Mouse (Mus musculus) left cerebral cortex, postnatal 4 days (tissue): ENCODE measurements at regions not wholly inside any gene's neighbourhood (a gene's known extent, or its start where the extent isn't known, plus 50 kb on each side); places are given as distances from the start of the nearest gene placed in this dataset.

Experiments used
- DNase-seq: peaks from one replicate; pipeline ENCODE4 v3.0.0-alpha.2; 2022
- intact Hi-C: fragments of 180-260 bp; cut with DNase I; formaldehyde crosslinking; loops from one replicate; pipeline ENCODE4 v1.15.1; 2025

DNA sequence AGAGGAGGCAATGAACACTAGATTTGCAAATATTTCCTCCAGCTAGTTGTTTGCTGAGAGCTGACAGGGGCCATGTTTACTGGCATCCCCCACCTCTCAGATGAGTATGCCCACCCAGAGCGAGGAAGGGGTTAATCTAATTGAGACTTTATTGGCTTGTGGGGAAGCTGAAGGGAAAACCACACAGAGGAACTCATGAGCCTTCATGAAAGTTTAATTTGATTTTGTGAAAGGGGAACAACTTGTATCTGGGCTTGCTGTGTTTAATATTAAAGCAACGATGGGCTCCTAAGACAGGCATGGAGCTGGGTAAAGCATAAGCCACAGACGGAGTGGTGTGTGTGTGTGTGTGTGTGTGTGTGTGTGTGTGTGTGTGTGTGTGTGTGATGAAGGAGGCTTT, 2146.2 kb upstream of the Lrrc6 start:
- DNase-seq: no peak
- intact Hi-C loops: no loop called here

DNA sequence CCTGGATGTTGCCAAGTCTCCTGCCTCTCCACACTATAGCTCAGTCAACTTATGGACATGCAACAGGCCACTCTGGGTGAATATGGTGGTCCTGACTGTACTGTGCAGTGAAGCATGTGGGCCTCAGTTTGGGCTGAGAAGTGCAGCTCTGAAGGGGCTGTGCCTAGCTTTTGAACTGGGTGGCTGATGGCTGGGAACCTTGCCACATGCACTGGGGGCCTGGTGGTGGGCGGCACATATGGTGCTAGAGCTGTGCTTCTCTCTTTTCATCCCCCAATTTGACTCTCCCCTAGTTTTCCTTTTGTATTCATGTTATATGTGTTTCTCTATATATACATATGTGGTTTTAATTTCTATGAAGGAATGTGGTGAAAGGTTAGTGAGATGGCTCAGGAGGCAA, 2144.2 kb upstream of the Lrrc6 start:
- intact Hi-C loops: no loop called here
- DNase-seq: no peak

DNA sequence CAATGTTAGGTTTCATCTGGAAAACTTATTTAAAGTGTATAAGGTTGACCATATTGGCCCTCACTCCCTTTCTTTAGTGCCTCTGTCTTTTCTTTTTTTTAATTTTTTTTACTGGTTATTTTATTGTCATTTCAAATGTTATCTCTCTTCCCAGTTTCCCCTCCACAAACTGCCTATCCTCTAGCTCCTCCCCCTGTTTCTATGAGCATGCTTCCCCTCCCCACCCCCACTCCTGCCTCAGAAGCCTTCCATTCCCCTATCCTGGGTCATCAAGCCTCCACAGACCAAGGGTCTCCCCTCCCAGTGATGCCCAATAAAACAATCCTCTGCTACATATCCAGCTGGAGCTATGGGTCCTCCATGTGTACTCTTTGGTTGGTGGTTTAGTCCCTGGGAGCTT, 2134.9 kb upstream of the Lrrc6 start:
- DNase-seq: no peak
- intact Hi-C loops: no loop called here

GRCm38 (mm10) chr15:68626976-68627375, 2126.3 kb upstream of the Lrrc6 start:
- intact Hi-C loops: no loop called here
- no peak for DNase-seq

DNA sequence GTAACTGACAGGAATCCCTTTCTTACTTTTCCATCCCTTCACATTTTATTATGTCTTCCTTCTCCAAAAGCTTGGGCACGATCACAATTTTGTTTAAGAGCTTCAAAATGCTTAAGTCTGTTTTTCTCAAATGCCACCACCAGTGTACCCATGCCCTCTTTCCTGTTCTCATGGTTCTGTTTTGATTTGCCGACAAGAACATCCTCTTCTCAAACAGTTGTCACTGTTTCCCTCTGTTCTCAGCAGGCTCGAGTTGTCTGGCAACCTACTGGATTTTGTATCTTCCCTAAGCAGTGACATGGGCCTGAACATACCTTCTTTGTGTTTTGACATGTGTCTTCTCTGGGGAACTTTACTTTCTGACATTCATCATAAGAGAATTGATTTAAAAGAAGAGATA, 2124.1 kb upstream of the Lrrc6 start:
- intact Hi-C loops: no loop called here
- DNase-seq: no peak

GRCm38 (mm10) chr15:68620417-68621214, 2119.9 kb upstream of the Lrrc6 start:
- DNase-seq: no peak
- intact Hi-C loops: no loop called here

DNA sequence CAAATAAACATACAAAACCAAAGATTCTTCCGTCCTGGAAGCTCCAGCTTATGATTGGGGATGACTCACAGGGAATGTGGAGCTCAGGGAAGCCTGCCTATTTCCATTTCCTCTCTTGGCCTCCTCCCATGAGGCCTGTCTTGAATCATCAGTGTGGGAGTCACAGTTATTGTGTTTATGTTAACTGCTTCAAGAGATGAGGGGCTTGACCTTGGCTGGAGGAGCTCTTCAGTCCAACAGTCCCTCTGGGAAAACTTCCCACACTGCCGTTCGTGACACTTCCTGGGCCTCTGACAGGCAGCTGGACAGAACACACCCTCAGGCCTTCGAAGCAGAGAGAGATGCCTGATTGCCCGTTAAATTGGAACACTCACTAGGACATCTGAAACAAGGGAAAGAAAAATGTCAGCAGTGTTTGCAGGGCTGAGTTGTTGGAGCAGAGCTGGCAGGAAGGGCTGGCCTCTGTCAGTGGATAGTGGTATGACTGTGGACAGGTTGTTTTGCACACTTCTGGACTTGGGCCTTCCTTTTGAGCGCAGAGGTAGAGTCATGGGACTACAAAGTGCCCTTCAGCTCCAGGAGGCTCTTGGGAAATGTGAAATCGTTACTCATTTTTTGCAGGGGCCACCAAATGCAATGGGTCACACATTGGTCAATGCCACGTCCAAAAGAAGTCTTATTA, 2105.5 kb upstream of the Lrrc6 start:
- intact Hi-C loops: no loop called here
- peak; percentile 17 for DNase-seq

DNA sequence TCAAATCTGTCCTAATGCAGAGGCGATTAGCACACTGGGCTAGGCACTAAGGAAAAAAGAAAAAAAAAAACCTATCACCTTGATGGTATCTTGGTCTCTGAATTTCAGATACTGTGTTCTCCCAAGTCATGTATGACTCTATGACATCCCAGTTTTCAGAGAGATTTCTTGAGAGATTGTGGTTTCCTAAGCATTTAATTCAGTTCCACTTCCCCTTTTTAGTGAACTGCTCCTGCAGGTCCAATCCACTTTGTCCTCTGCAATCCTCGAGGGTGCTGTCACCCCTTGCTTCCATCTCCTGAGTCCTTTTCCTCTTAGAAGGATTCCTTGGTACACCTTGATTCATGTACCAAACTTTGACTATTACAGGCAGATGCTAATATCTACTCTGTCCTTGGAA, 2104.8 kb upstream of the Lrrc6 start:
- no peak for DNase-seq
- intact Hi-C loops: no loop called here

DNA sequence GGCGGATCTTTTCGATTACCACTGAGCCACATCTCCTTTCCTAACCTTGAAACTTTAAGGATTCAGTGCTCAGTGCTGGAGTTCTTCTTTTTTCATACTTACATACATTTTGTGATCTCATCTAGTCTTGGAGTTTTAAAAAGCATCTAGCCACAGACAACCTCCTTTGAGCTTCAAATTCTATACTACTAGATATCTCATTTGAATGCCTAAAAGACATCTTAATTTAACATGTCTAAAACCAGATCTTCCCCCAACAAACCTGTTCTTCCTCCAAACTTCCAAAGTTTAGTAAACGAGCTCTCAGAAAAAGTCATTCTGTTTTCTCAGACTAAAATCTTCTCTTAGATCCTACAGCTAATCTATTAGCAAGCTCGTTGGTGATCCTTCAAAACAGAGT, 2081.5 kb upstream of the Lrrc6 start:
- no peak for DNase-seq
- intact Hi-C loops: no loop called here

DNA sequence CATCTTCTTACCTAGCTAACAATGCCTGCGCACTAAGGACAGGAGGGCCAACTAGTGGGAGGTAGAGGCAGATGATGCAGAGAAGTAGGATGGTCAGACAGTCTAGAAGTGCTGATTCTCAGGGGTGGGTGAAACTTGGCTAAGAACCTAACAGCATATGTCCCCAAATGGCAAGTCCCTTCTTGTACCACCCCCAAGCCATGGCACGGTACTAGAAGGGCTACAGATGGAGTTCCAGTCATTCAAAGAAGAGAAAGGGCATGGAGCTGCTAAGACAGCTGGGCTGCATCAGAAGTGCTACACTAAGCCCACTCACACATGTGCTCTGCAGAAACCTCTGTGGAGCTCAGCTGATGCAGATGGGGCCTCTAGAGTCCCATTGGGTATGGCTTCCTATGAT, 2078.8 kb upstream of the Lrrc6 start:
- intact Hi-C loops: no loop called here
- no peak for DNase-seq

DNA sequence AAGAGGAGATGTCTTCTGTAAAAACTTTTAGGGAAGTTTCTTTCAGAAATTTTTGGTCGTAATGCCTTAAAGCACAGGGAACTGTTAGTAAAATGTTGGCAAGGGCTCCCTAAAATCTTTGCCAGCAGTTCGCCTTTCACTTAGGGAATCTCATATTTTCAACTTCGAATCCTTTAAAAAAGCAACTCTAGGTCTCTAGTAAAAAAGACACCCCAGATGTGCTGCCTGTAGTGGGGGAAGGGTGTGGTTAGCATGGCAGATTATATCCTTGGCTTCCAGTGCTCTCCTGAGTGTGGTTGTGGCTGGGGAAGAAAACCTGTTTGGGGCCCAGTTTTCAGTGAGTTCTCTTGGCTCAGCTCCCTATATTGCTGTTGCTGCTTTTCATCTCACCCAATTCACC, 2059.9 kb upstream of the Lrrc6 start:
- DNase-seq: no peak
- intact Hi-C loops: no loop called here

- intact Hi-C loops: no loop called here
Observed at GRCm38 (mm10) chr15:68556133-68556532, 2055.4 kb upstream of the Lrrc6 start.

GRCm38 (mm10) chr15:68536055-68536325, 2035.3 kb upstream of the Lrrc6 start:
- no peak for DNase-seq
- intact Hi-C loops: no loop called here

More at GRCm38 (mm10) chr15:68556133-68556532, 2055.4 kb upstream of the Lrrc6 start:
- DNase-seq: no peak

GRCm38 (mm10) chr15:68535297-68536054, 2034.8 kb upstream of the Lrrc6 start:
- DNase-seq: no peak
- intact Hi-C loops: no loop called here

- DNase-seq: no peak
- intact Hi-C loops: no loop called here
Observed at GRCm38 (mm10) chr15:68520759-68521158, 2020.0 kb upstream of the Lrrc6 start.

- intact Hi-C loops: no loop called here
- DNase-seq: no peak
Observed at GRCm38 (mm10) chr15:68512431-68512830, 2011.7 kb upstream of the Lrrc6 start.

GRCm38 (mm10) chr15:68508190-68508589, 2007.5 kb upstream of the Lrrc6 start:
- peak; percentile 3 for DNase-seq
- intact Hi-C loops: no loop called here

GRCm38 (mm10) chr15:68506093-68506492, 2005.4 kb upstream of the Lrrc6 start:
- DNase-seq: no peak
- intact Hi-C loops: no loop called here

DNA sequence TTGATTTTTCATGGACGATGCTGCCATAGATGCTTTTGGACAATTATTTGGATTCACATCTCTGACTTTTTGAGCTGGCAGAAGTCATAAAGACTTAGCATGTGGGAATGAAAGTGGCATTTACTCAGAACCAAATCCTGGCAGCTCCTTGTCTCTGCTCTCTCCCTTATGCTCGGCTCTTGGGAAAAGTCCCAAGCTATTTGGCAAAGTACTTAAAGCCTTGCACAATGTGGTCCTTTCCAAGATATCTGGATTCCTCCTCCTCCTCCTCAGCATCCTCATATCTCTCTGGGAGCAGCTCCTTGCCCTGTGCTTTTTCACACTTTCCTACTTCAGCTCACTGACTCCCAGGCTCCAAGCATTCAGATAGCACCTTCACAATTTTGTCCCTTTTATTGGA, 1995.7 kb upstream of the Lrrc6 start:
- DNase-seq: no peak
- intact Hi-C loops: no loop called here

DNA sequence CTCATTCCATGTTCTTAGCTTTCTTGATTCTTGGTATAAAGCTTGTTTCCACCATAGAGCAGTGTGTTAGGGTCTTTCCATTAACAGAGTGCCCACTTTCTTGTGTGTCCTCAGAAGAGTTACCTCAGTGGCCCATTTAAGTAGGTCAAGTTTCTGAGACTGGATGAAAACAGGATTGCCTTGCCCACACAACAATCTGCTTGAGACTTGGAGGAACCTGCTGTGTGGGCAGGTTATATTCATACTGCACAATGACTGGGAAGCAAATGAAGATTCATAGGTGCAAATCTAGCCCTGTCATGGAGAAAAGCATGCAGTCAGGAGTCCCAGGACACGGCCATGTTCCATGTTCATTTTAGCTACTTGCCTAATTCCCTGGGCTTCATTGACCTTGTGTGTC, 1984.1 kb upstream of the Lrrc6 start:
- intact Hi-C loops: no loop called here
- no peak for DNase-seq

GRCm38 (mm10) chr15:68477745-68478144, 1977.0 kb upstream of the Lrrc6 start:
- intact Hi-C loops: no loop called here
- DNase-seq: no peak

DNA sequence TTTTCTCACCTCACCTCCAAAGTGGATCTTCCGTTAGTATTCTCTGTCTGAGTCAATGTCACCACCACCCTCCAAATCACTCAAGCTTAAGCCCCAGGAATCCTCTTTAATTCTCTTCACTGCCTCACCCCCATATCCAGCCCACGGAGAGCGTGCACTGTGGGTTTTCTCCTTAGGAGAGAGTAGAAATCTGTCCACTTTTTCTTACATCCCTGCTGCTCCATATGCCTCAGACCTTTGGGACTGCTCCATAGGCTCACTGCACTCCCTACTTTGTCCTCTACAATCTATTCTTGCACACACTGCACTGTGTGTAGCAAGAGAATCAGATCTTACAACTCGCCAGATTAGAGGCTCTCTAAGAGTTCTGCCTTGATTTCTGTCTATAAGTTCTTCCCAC, 1971.2 kb upstream of the Lrrc6 start:
- intact Hi-C loops: no loop called here
- DNase-seq: no peak
